Mouse (Mus musculus) limb, embryonic 10.5 days (tissue): Measurements from ENCODE around the gene Btnl4. TPM values are rescaled to one million over a fixed set of nuclear protein-coding genes. Genes with fewer than 3 reads are reported as not detected.
"Not testable (repeated sequence)": the region's sequence is repeated elsewhere in the genome, so short reads cannot be mapped to it uniquely, and the experiment has no call there.

Source experiments
- DNase-seq: peaks from one replicate; pipeline ENCODE4 v3.0.0-alpha.2; 2017; ENCODE audit warnings: low spot score
- H3K27ac ChIP-seq: fragments of 300-500 bp; sonication (generic); 2 replicates; pipeline ENCODE4 v1.5.1; 2016; ENCODE audit warnings: mild to moderate bottlenecking
- H3K27me3 ChIP-seq: fragments of 300-500 bp; sonication (generic); 2 replicates; pipeline ENCODE4 v1.6.1; 2016; ENCODE audit warnings: low read depth, mild to moderate bottlenecking; ENCODE audit not compliant: poor library complexity, severe bottlenecking
- H3K36me3 ChIP-seq: fragments of 300-500 bp; sonication (generic); 2 replicates; pipeline ENCODE4 v1.6.1; 2016; ENCODE audit warnings: mild to moderate bottlenecking, moderate library complexity
- H3K4me1 ChIP-seq: fragments of 300-500 bp; sonication (generic); 2 replicates; pipeline ENCODE4 v1.6.1; 2016
- H3K4me3 ChIP-seq: fragments of 300-500 bp; sonication (generic); 2 replicates; pipeline ENCODE4 v1.5.1; 2016; ENCODE audit warnings: mild to moderate bottlenecking, moderate library complexity
- H3K9me3 ChIP-seq: fragments of 300-500 bp; sonication (generic); replicated peaks from 2 replicates; pipeline ENCODE4 v1.6.1; 2016; ENCODE audit warnings: mild to moderate bottlenecking
- whole genome bisulfite sequencing: fragments of 180-500 bp; shearing (Covaris S2); methylation state at CpG from one replicate; pipeline ENCODE4 v1.1.7; 2016; 5-methylcytosine and 5-hydroxymethylcytosine counted together
- polyA plus RNA-seq: library from polyadenylated mRNA; unstranded; fragments of >200 nt; fragmentation: Nextera tagmentation; extraction: Ambion mirVana; gene quantifications from 2 replicates; pipeline ENCODE4 v1.2.1, GENCODE M21; 2016

The Btnl4 gene
- not detected in 2 replicates for polyA plus RNA-seq

- H3K27me3 ChIP-seq, H3K4me1 ChIP-seq, H3K9me3 ChIP-seq, H3K36me3 ChIP-seq, DNase-seq, H3K27ac ChIP-seq, H3K4me3 ChIP-seq: not testable (repeated sequence)
- 83% methylated on average over 5 of the region's 5 CpGs for WGBS
These were observed at the start of gene Btnl4 for GRCm38 (mm10) chr17:34477238-34478013. Gene Btnl4, minus strand, starts transcription at chr17:34477318.

GRCm38 (mm10) chr17:34519001-34519400 is 41.9 kb upstream of the Btnl4 start:
- 62% methylated on average over 1 of the region's 1 CpGs for WGBS
- Histone ChIP-seq H3K4me1 (no peaks in the 10 kb centered on the region), H3K36me3 (no peaks in the 10 kb centered on the region), H3K4me3 (no peak overlapping the region), H3K27me3 (no peaks in the 10 kb centered on the region), H3K27ac (no peak overlapping the region), H3K9me3 (no peaks in the 10 kb centered on the region)
- no peak for DNase-seq

GRCm38 (mm10) chr17:34518571-34518970 is 41.5 kb upstream of the Btnl4 start:
- not testable (repeated sequence) for DNase-seq

GRCm38 (mm10) chr17:34517795-34518194 is 40.7 kb upstream of the Btnl4 start:
- H3K4me3 ChIP-seq: no peak overlapping the region
- no peak for DNase-seq
- no peak overlapping the region for H3K27ac ChIP-seq
- no peaks in the 10 kb centered on the region for H3K9me3 ChIP-seq
- no peaks in the 10 kb centered on the region for H3K36me3 ChIP-seq
- WGBS: 89% methylated on average over 4 of the region's 4 CpGs
- no peaks in the 10 kb centered on the region for H3K27me3 ChIP-seq
- H3K4me1 ChIP-seq: no peaks in the 10 kb centered on the region

More at GRCm38 (mm10) chr17:34518571-34518970, 41.5 kb upstream of the Btnl4 start:
- WGBS: 71% methylated on average over 3 of the region's 3 CpGs
- H3K4me1 ChIP-seq, H3K9me3 ChIP-seq, H3K4me3 ChIP-seq, H3K27ac ChIP-seq, H3K27me3 ChIP-seq, H3K36me3 ChIP-seq: not testable (repeated sequence)

- no peaks in the 10 kb centered on the region for H3K4me1 ChIP-seq
- H3K36me3 ChIP-seq: no peaks in the 10 kb centered on the region
- WGBS: 94% methylated on average over 4 of the region's 4 CpGs
- no peaks in the 10 kb centered on the region for H3K27me3 ChIP-seq
- H3K9me3 ChIP-seq: no peaks in the 10 kb centered on the region
- no peak within 1 kb of the TSS for H3K4me3 ChIP-seq
- no peak within 1 kb of the TSS for H3K27ac ChIP-seq
- no peak for DNase-seq
These were observed 40.1 kb upstream of the Btnl4 start, which contains the start of gene Btnl6 for GRCm38 (mm10) chr17:34517252-34517651. Gene Btnl6, minus strand, starts transcription at chr17:34517352.

- no peaks in the 10 kb centered on the region for H3K27me3 ChIP-seq
- H3K4me3 ChIP-seq: no peak overlapping the region
- 85% methylated on average over 2 of the region's 2 CpGs for WGBS
- H3K27ac ChIP-seq: no peak overlapping the region
- no peak for DNase-seq
- no peaks in the 10 kb centered on the region for H3K9me3 ChIP-seq
- H3K36me3 ChIP-seq: no peaks in the 10 kb centered on the region
- no peaks in the 10 kb centered on the region for H3K4me1 ChIP-seq
These were observed 39.4 kb upstream of the Btnl4 start for GRCm38 (mm10) chr17:34516514-34516913.

- H3K27me3 ChIP-seq, H3K9me3 ChIP-seq, DNase-seq, H3K36me3 ChIP-seq, H3K4me3 ChIP-seq, H3K27ac ChIP-seq, H3K4me1 ChIP-seq: not testable (repeated sequence)
- 69% methylated on average over 1 of the region's 1 CpGs for WGBS
These were observed 34.6 kb upstream of the Btnl4 start for GRCm38 (mm10) chr17:34511723-34512122.

- no peaks in the 10 kb centered on the region for H3K36me3 ChIP-seq
- H3K4me1 ChIP-seq: no peaks in the 10 kb centered on the region
- no peak for DNase-seq
- no peaks in the 10 kb centered on the region for H3K27me3 ChIP-seq
- no peak overlapping the region for H3K27ac ChIP-seq
- H3K4me3 ChIP-seq: no peak overlapping the region
- H3K9me3 ChIP-seq: no peaks in the 10 kb centered on the region
These were observed 30.5 kb upstream of the Btnl4 start for GRCm38 (mm10) chr17:34507591-34507990.

- not testable (repeated sequence) for H3K27ac ChIP-seq, DNase-seq, H3K36me3 ChIP-seq, H3K27me3 ChIP-seq, H3K4me3 ChIP-seq, H3K4me1 ChIP-seq, H3K9me3 ChIP-seq
- WGBS: 81% methylated on average over 4 of the region's 4 CpGs
These were observed 20.6 kb upstream of the Btnl4 start for GRCm38 (mm10) chr17:34497726-34498125.

GRCm38 (mm10) chr17:34497319-34497718 is 20.2 kb upstream of the Btnl4 start:
- DNase-seq, H3K4me3 ChIP-seq, H3K9me3 ChIP-seq, H3K27me3 ChIP-seq, H3K27ac ChIP-seq, H3K4me1 ChIP-seq, H3K36me3 ChIP-seq: not testable (repeated sequence)
- 88% methylated on average over 3 of the region's 3 CpGs for whole genome bisulfite sequencing

- WGBS: 90% methylated on average over 1 of the region's 2 CpGs
- Histone ChIP-seq H3K27me3 (no peaks in the 10 kb centered on the region), H3K27ac (no peak overlapping the region), H3K4me1 (peaks cover 5% of the 10 kb centered on the region; the same call in 1 of the 2 replicates), H3K4me3 (no peak overlapping the region), H3K36me3 (no peaks in the 10 kb centered on the region), H3K9me3 (no peaks in the 10 kb centered on the region)
- no peak for DNase-seq
These were observed 19.4 kb upstream of the Btnl4 start for GRCm38 (mm10) chr17:34496539-34496938.

- not testable (repeated sequence) for H3K4me3 ChIP-seq, H3K4me1 ChIP-seq, H3K36me3 ChIP-seq, DNase-seq, H3K9me3 ChIP-seq, H3K27me3 ChIP-seq, H3K27ac ChIP-seq
- 89% methylated on average over 2 of the region's 2 CpGs for WGBS
These were observed 18.0 kb upstream of the Btnl4 start for GRCm38 (mm10) chr17:34495156-34495555.

GRCm38 (mm10) chr17:34492796-34493195 is 15.7 kb upstream of the Btnl4 start:
- H3K4me3 ChIP-seq: no peak overlapping the region
- DNase-seq: no peak
- peaks cover 3% of the 10 kb centered on the region; the same call in 1 of the 2 replicates for H3K4me1 ChIP-seq
- H3K36me3 ChIP-seq: no peaks in the 10 kb centered on the region
- H3K27me3 ChIP-seq: no peaks in the 10 kb centered on the region
- H3K27ac ChIP-seq: no peak overlapping the region
- H3K9me3 ChIP-seq: no peaks in the 10 kb centered on the region

- H3K27ac ChIP-seq: no peak overlapping the region
- H3K4me1 ChIP-seq: no peaks in the 10 kb centered on the region
- H3K9me3 ChIP-seq: no peaks in the 10 kb centered on the region
- no peaks in the 10 kb centered on the region for H3K27me3 ChIP-seq
- no peaks in the 10 kb centered on the region for H3K36me3 ChIP-seq
- H3K4me3 ChIP-seq: no peak overlapping the region
- no peak for DNase-seq
- 83% methylated on average over 1 of the region's 2 CpGs for WGBS
These were observed 691 bp downstream of the Btnl4 start for GRCm38 (mm10) chr17:34476427-34476826.
